Mouse (Mus musculus) hematopoietic stem cell, adult 5-6 weeks (primary cell): ENCODE data around the gene Akap1. TPM values are rescaled to one million over a fixed set of nuclear protein-coding genes. Genes with fewer than 3 reads are reported as not detected.

Source experiments
- ATAC-seq, 2 experiments: fragments of 125-278 bp in 1 of 2; replicated peaks in 1 of 2; 2 replicates each; pipeline ENCODE4 v1.8.0; 2016 to 2017; ENCODE audit warnings: inconsistent platforms in 2 of 2, mild to moderate bottlenecking in 2 of 2, moderate number of reproducible peaks in 2 of 2, low read depth in 1 of 2, moderate TSS enrichment in 1 of 2; ENCODE audit not compliant: low FRiP score in 2 of 2, poor library complexity in 2 of 2, severe bottlenecking in 2 of 2, insufficient read depth in 1 of 2, low TSS enrichment in 1 of 2
- total RNA-seq: library from RNA; stranded (forward); fragments of 172-1452, 232-1000 nt; gene quantifications from 2 replicates; pipeline ENCODE4 v1.2.3, GENCODE M21; 2017

The Akap1 gene
- total RNA-seq, 1 experiment from 2014 or later: 22.4 TPM

- ATAC-seq: peak; percentile 47 to 53; a peak in 3 of 4 replicates
Observed at GRCm38 (mm10) chr11:88830257-88830804, 34.1 kb downstream of the Akap1 start.

- no peak for ATAC-seq
Observed at GRCm38 (mm10) chr11:88828528-88828927, 35.9 kb downstream of the Akap1 start.

- no peak for ATAC-seq
Observed at GRCm38 (mm10) chr11:88825909-88826308, 38.5 kb downstream of the Akap1 start.

- peak; percentile 37 to 63; a peak in 2 of 4 replicates for ATAC-seq
Observed at GRCm38 (mm10) chr11:88822991-88823390, 41.4 kb downstream of the Akap1 start.

- ATAC-seq: no peak
Observed at GRCm38 (mm10) chr11:88822526-88822925, 41.9 kb downstream of the Akap1 start.

- no peak for ATAC-seq
Observed at GRCm38 (mm10) chr11:88820742-88821576, 43.4 kb downstream of the Akap1 start.

GRCm38 (mm10) chr11:88820253-88820652 is 44.1 kb downstream of the Akap1 start:
- no peak for ATAC-seq

GRCm38 (mm10) chr11:88817061-88817460 is 47.3 kb downstream of the Akap1 start:
- ATAC-seq: no peak

GRCm38 (mm10) chr11:88803231-88804010 is 61.0 kb downstream of the Akap1 start:
- no peak for ATAC-seq

GRCm38 (mm10) chr11:88796207-88796606 is 68.2 kb downstream of the Akap1 start:
- ATAC-seq: no peak

GRCm38 (mm10) chr11:88789893-88790292 is 74.5 kb downstream of the Akap1 start:
- no peak for ATAC-seq

- no peak for ATAC-seq
Observed at GRCm38 (mm10) chr11:88786816-88787215, 77.6 kb downstream of the Akap1 start.

- ATAC-seq: no peak
Observed at GRCm38 (mm10) chr11:88783525-88783924, 80.9 kb downstream of the Akap1 start.

GRCm38 (mm10) chr11:88782531-88782930 is 81.9 kb downstream of the Akap1 start:
- ATAC-seq: no peak

Other genes starting within 250 kb of the Akap1 start
- gene Msi2, start 146.1 kb downstream of the Akap1 start, total RNA-seq: 397 and 440 TPM in 2 replicates
- 13.4 and 15.6 TPM in 2 replicates for gene Scpep1, start 90.9 kb upstream of the Akap1 start, total RNA-seq
- not detected in 2 replicates for gene Elobl, start 102.3 kb upstream of the Akap1 start, total RNA-seq
- 15.5 and 22.5 TPM in 2 replicates for gene Coil, start 105.7 kb upstream of the Akap1 start, total RNA-seq
- gene Trim25, start 134.8 kb upstream of the Akap1 start, total RNA-seq: 26.1 and 36.6 TPM in 2 replicates
- gene Dgke, start 202.3 kb upstream of the Akap1 start, total RNA-seq: 9.5 and 10.2 TPM in 2 replicates
- not detected in 2 replicates for gene Gm525, start 209.3 kb upstream of the Akap1 start, total RNA-seq